Mouse (Mus musculus) embryo, embryonic 11.5 days (tissue): Measurements from ENCODE around the gene Zc3hc1.

Source experiments
- DNase-seq: peaks from one replicate; pipeline ENCODE4 v3.0.0-alpha.2; 2012; ENCODE audit warnings: low read depth, low spot score

The Zc3hc1 gene

DNA sequence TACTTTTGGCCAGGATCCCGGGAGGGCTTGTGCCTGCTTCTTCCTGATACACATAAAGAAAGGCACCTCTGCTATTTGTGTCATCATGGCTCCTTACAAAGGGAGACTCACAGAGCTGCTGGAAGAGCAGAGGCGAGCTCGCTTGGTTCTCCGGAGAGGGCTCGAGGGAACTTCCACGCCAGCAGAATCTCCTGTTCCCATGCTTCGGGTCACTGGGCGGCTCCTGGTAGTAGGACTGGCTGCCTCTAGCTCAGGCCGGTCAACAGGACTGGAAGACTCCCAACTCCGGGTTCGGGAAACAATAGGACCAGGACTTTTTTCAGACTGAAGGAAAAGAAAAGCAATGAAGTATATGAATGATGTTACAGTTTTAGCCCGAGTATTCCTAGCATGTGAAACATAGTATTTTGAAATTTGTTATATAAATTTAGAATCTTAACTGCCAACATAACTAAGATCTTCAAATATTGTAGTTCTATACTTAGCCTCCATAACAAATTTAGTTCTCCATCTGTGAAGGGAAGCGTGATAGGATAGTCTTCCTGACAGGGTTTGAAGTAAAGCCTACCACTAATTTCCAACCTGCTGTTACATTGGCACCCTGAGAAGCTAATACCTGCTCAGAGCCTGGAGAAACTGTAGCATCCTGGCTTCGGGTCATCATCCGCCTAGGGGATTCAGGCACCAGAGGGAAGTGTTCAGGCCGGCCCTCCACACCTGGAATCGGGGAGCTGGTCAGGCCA, 18.0 kb downstream of the Zc3hc1 start:
- DNase-seq: no peak

DNA sequence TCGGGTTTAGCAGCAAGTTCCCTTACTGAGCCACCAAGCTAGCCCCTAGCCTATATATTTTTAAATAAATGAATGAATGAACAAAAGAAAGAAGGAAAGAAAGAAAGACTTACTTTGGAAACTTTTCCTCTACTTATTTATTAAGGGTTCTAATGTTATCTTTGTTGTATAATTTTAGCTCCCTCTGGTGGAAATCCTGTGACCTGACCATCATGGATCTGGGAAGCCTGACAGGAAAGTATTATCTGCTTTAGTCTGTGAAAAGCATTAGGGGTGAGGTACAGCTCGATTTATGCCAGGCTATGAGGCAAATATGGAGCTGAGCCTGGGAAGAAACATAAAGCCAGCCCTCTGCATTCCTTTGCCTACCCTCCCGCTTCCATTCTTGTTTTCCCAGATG, 21.5 kb downstream of the Zc3hc1 start:
- no peak for DNase-seq

DNA sequence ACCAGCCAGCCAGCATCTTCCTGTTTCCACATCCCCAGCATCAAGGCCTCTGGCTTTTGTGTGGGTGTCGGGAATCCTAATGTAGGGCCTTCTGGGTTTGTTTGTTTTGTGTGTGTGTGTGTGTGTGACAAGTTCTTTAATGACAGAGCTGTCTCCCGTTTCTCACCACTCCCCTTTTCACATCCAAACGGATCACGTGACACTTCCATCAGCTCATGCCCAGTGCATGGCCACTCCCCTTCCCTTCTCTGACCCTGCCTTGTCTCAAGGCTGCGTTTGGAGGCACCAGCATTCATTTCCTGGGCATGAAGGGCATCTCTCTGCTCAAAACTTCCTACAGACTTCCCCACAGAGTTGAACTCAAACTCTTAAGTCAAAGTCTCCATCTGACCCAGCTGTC, 27.0 kb downstream of the Zc3hc1 start:
- no peak for DNase-seq

DNA sequence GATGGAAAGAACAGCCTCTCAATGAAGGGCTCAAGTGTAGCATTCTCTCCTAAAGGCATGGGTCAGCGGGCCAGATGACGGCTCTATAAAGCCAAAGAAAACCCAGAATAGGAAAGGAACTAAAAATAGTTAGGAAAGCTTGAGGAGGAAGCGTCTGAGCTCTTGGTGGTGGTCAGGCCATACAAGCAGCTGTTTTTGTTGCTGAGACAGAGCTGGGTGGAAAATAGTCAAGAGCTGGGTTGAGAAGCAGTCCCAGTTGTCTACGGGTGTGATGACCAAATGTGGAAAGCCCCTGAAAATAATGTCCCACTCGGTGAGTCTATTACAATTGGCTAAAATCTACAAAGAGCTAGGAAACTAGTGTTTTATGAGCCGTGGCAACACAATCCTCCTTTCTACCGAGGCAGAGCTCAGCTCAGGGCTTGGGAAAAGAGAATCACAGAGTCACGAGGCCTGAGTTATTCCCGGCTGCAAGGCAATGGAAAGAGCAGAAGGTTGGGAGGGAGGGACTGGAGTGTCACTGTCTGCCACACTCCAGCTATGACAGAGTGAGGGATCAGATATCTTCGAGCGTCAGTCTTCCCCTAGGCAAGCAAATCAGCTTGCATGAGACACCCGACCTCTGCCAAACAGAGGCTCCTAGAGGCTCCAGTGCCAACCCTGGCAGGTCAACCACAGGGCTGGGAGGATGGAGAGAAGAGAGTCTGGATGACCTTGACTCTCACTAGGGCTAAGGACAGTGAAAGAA, 30.9 kb downstream of the Zc3hc1 start:
- no peak for DNase-seq

DNA sequence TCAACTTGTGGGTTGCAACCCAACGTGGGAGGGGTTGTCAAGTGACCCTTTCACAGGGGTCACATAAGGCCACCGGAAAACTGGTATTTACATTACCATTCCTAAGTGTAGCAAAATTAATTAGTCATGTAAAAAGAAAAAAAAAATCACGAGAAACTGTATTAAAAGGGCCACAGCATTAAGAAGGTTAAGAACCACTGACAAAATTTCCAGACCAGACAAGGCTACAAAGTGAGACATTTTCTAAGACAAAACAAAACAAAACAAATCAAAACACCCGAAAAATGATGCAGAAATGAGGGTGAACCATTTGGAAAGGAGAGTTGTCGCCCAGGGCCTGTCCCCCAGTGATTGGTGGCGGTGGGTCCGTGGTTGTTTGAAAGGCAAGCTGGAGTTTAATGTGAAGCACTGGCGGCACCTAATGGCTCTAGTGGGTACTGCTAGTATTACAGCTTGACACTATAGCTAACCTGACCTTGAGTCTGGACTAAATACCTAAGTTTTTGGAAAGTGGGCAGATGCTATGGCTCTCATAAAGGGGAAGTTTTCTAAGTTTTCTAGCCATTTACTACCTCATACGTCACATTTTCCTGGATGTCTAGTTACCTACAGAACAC, 33.2 kb downstream of the Zc3hc1 start:
- peak; percentile 75 for DNase-seq

DNA sequence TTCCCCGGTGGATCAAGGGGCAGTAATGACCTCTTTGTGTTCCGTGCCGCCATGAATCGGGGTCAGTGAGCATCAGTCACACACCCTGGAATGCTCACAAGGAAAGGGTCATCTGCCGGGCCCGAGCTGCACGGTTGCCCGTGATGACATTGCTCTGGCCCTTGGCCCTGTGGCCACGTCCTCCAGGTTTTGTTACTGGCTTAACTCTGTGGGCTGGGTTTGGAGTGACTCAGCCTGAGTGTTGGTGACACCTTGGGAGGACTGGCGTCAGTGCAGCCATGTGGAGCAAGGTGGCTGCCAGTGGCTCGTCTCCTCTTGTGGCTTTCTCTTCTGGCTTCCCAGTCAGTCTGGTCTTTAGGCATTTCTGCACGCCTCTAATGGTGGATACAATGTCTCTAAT, 34.1 kb downstream of the Zc3hc1 start:
- no peak for DNase-seq

DNA sequence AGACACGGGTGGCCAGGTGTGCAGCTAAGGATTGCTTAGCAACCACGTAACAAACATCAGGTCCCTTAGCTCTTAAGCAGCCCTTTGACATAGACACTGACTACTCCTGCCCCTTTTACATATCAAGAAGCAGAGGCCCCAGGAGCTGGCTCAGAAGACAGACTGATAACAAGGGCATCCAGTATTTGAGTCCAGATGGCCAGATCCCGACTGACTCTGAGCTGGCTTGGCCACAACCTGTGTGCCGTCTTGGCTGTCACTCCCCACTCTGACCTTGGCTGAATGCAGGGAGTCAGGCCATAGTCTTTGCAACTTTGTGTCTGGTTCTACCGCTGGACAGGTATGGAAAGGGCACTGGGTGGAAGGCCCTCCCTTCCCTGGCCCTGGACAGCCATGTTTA, 34.7 kb downstream of the Zc3hc1 start:
- no peak for DNase-seq

DNA sequence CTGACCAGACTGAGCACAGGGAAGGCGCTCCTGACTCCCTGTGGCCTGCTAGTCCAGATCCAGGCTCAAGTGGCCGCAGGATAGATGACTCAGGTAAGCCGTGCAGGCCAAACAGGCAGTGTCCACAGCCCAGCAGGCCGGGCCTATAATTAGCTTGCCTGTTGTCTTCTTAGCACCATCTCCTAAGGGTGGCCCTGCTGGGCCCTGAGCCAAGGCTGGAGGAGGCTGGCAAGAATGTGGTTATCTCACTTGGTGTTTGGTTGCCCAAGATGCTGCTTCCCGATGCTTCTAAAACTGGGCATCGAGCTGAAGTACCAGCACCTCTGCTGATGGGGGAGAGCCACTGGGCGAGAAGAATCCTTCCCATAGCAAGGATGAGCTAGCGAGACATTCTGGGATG, 35.1 kb downstream of the Zc3hc1 start:
- DNase-seq: no peak

DNA sequence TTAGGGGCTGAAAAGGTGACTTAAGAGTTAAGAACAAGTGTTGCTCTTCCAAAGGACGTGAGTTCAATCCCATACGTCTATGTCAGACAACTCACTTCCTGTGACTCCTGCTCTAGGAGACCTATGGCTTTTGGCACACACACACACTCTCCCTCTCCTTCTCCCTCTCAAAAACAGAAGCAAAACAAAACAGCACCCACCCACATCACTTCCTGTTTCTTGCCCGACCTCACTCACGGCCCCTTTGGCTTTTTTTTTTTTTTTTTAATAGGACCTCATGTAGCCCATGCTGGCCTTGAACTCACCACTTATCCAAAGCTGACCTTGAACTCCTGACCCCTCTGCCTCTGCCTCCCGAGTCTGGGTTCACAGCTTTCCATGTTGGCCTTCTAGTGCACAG, 36.1 kb downstream of the Zc3hc1 start:
- no peak for DNase-seq

DNA sequence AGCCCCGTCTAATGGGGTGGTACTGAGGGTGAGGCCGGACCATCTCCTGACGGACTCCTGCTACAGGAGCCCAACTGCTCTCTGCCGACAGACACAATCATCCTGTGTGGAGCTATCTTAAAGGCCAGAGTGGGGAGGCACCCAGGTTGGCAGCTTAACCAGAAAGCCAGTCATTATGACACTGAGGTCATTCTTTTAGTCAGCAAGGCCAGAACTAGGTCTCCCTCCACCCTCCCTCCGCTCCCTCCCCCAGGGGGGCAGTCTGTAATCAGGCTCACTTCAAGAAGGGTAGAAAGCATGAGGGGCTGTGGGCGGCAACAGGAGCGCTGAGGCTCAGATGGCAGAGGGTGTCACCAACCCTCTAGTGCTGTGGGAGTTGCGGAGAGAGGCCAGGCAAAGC, 37.2 kb downstream of the Zc3hc1 start:
- DNase-seq: no peak

DNA sequence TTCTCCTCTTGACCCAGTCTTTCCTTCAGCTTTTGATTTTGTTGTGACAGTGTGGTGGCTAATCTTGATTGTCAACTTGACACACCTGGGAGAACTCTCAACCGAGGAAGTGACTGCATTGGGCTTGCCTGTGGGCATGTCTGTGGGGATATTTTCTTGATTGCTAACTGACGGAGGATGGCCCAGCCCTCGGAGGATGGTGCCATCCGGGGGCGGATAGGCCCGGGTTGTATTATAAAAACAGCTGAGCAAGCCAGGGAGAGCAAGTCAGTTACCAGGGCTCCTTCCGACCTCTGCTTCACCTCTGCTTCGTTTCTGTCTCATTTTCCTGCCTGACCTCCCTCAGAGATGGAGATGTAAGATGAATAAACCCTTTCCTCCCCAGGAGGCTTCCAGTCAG, 38.1 kb downstream of the Zc3hc1 start:
- DNase-seq: no peak

DNA sequence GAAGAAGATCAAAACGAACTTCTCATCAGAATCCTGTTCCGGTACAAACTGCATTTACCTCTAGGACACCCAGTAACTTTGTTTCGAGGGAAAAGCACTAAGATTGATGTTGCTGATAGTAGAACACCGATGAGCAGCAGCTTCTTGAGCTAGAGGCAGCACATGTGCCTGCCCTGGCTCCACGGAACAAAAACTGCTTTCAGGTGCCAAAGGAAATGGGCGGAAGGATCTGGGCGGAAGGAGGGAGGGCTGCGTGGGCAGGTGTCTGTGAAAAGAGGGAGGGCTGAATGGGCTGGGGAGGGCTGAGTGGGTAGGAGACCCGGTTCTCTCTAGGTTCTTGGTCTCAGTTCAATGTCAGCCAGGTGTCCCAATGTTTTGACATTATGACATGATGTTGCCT, 39.5 kb downstream of the Zc3hc1 start:
- no peak for DNase-seq

DNA sequence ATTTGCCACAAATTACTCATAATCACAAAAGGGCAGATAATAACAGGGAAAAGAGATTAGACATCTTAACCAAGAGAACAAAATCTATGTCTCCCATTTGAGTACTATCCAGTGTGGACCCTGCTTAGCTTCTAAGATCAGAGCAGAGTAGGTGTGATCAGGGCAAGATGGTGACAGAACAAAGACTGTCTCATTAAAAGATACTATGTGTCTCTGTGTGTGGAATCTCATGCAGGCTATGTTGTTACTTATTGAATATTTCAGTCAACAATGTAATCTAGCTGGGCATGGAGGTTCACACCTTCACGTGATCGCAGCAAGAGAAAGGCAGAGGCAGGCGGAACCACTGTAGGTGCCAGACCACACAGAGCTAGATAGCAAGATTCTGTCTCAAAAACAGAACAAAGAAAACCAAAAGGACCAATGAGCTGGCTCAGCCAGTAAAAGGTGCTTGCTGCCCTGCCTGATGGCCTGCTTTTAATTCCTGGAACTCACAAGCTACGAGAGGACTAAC, 43.5 kb downstream of the Zc3hc1 start:
- DNase-seq: no peak

DNA sequence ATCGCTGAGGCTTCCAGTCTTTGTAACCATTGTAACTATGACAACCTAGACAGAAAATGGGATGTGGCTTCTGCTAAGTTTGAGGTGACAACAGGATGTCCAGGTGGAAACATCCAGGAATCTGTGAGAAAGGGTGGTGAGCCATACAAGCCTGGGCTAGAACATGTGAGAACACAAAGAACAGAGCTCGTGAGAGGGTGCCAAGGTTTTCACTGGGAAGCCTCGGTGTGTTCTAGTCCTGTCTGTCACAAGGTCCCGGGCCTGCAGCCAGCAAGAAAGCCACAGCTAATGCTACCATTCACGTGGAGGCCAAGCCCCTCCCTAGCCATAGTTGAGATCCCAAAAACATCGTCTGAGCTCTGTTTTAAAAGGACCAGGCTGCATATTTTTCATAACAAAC, 44.1 kb downstream of the Zc3hc1 start:
- DNase-seq: no peak

DNA sequence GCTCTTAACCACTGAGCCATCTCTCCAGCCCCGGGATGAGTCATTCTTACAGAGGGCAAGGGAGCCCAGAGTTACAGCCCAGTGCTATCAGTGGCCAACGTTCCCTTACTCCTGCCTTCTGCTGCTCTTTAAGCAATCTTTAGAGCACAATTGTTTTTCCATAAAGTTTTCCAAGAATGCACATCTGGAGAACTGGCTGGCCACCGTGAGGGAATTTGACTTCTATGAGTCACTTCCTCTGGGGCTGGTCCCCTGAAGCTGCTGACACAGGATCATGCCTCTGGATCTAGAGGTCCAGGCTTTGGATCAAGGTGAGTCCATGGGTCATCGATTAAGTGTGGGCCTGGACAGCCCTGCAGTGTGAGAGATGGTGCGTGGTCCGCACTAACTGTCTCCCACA, 46.8 kb downstream of the Zc3hc1 start:
- no peak for DNase-seq

DNA sequence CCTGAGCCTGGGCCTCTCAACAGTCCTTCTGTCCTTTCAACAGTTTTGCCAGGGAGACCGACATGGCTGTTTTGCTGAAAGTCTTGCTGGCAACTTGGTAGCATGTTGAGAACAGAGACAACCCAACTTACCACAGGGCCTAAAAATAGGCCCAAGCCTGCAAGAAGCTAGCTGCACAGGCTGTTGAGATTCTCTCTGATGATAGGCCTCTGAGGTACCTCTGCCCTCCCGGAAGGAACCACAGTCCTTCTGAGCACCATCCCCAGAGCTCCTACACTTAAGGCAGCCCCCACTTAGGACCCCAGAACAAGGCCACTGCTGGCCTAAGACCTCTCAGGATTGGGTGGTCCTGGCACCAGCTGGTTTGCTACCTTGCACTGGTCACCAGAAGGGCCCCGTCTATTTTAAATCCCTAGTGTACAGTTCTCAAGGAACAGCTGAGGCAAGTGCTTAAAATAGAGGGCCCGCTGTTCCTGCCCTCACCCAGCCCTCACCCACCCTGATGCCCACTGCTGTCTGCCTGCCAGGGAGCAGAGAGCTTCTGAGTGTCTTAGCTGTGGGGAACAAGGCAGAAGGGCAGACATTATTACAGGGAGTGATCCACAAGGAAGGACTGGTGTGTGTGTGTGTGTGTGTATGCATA, 50.5 kb downstream of the Zc3hc1 start:
- no peak for DNase-seq

DNA sequence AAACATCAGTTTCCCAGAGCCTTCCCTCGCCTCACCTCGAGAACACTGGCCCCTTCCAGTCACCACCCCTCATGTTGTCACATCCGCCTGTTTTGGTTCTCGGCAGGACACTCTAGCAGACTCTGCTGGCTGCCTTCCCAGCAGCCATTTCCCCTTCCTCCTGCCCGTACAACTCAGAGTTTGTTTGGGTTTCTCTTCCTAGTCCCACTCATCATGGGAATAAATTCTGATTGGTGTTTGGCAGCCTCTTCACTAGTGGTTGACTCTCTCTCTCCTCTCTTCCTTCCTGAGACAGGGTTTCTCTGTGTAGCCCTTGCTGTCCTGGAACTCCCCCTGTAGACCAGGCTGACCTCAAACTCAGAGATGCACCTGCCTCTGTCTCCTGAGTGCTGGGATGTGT, 53.9 kb downstream of the Zc3hc1 start:
- no peak for DNase-seq

DNA sequence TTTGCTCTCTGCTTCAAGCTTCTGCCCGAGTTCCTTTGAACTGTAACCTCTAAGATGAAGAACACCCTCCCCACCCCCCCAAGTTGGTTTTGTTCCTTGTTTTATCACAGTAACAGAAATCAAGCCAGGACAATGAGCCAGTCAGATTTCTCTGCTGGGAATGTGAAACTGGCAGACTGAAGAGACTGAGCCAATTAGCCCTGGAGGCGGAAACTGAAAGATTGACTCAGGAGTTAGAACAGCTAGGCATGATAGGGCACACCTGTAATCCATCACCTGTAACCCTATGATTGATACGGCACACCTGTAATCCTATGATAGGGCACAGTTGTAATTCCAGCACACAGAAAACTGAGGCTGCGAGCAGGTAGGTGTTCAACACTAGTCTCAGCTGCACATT, 58.6 kb downstream of the Zc3hc1 start:
- DNase-seq: no peak

DNA sequence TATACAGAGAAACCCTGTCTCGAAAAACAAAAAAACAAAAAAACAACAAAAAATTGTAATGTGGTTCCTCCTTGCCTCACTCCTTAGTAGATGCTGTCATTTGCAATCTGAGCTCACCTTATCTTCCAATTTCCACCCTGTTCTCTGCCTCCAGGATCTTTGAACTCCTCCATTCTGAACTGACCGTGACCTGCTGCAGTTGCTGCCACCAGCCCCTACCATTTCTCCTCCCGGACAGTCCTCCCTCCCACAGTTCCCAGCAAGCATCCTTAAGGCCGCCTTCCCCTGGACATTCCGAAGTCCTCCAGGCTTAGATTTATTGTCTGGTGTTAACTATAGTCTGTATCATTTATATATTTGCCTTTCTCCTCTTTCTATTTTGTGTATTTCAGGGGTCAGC, 60.1 kb downstream of the Zc3hc1 start:
- no peak for DNase-seq

DNA sequence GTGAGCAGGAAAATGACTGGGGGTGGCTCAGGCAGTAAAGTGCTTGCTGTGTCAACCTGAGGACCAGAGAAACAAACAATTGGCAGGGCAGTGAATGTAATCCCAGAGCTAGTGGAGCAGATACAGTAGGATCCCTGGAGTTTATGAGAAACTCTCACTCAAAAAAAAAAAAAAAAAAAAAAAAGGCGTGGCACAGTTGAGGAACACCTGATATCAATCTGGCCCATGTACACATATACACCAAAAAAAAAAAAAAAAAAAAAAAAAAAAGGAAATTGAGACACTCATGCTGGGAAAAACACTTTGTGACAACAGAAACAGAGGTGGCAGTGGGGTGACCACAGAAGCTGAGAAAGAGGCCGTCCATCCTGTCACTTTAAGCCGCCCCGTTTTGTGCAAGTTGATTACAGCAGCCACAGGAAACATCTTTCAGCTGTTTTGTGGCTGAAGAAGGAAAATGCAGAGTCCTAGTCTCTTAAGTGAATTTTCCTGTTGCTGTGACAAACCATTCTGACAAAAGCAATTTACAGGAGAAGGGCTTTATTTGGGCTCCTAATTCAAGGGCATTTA, 64.8 kb downstream of the Zc3hc1 start:
- DNase-seq: no peak

DNA sequence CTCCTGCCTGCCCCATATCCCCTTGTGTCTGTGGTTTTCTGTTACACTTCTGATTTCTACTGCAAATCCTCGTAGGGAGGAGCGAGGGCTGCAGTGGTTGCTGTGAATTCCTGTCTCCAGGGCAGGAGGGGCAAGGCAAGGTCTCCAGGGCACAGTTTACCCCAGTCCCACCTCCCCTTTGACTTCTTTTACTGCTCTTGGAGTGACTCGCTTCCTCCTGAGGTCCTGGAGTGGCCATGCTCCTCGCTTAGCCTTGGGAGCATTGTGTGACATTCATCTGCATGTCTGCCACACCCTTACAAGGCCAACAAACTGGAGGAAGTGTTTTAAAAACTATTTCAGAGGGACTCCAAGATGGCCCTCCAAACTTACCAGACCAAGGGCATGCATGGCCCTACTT, 69.8 kb downstream of the Zc3hc1 start:
- no peak for DNase-seq

DNA sequence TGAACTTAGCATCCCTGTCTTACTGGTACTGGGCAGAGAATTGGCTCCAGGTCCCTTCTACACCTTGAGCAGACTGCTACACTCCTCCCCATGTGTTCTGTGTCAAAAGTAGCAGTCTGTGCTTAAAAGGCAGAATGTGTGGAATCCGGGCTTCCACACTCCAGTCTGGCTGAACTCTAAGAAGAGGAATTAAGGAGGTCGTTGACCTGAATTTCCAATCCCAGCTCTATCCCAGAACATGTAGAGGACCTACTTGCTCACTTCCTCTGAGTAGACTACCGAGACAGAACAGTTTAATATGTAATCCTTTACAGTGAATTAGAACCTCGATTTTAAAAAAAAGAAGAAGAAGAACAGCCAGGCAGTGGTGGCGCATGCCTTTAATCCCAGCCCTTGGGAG, 71.6 kb downstream of the Zc3hc1 start:
- no peak for DNase-seq
